Mouse (Mus musculus): ENCODE data around the gene Hirip3. TPM values are rescaled to one million over a fixed set of nuclear protein-coding genes. Genes with fewer than 3 reads are reported as not detected.

Hirip3 gene
- polyA plus RNA-seq, 1 experiment = 116 TPM

GRCm38 (mm10) chr7:126869780-126870519 lies 8.2 kb downstream of the Hirip3 start:
- no peak overlapping the region for H3K9ac ChIP-seq (ENCODE audit: low read depth, poor library complexity, severe bottlenecking)
- H3K9me3 ChIP-seq (replicated peaks; ENCODE audit: control insufficient read depth, insufficient read depth, low read length, poor library complexity, severe bottlenecking) = no peaks in the 10 kb centered on the region
- TF ChIP-seq EP300 (IDR thresholded peaks at IDR 0.05; ENCODE audit: insufficient read depth, low read depth, low read length) = no peak
- no peak for TF ChIP-seq CTCF (IDR thresholded peaks at IDR 0.05; ENCODE audit: low read depth, low read length)
- TF ChIP-seq POLR2A (IDR thresholded peaks at IDR 0.05; ENCODE audit: insufficient read depth, low read length) = no peak
- H3K27ac ChIP-seq (ENCODE audit: insufficient read depth, low read length) = no peak overlapping the region
- H3K36me3 ChIP-seq (ENCODE audit: control insufficient read depth, insufficient read depth, low read length, poor library complexity, severe bottlenecking) = peaks cover 38% of the 10 kb centered on the region
- no peaks in the 10 kb centered on the region for H3K27me3 ChIP-seq (ENCODE audit: control insufficient read depth, insufficient read depth, low read length, poor library complexity, severe bottlenecking)
- no peak overlapping the region for H3K4me3 ChIP-seq (ENCODE audit: low read depth, low read length)
- no peaks in the 10 kb centered on the region for H3K4me1 ChIP-seq (ENCODE audit: control insufficient read depth, insufficient read depth, low read length)

GRCm38 (mm10) chr7:126870520-126870891 lies 8.7 kb downstream of the Hirip3 start:
- no peak overlapping the region for H3K4me3 ChIP-seq (ENCODE audit: low read depth, low read length)
- TF ChIP-seq EP300 (IDR thresholded peaks at IDR 0.05; ENCODE audit: insufficient read depth, low read depth, low read length) (no peak), CTCF (IDR thresholded peaks at IDR 0.05; ENCODE audit: low read depth, low read length) (no peak), POLR2A (IDR thresholded peaks at IDR 0.05; ENCODE audit: insufficient read depth, low read length) (no peak)
- no peaks in the 10 kb centered on the region for H3K4me1 ChIP-seq (ENCODE audit: control insufficient read depth, insufficient read depth, low read length)
- no peak overlapping the region for H3K9ac ChIP-seq (ENCODE audit: low read depth, poor library complexity, severe bottlenecking)
- no peak overlapping the region for H3K27ac ChIP-seq (ENCODE audit: insufficient read depth, low read length)
- peaks cover 39% of the 10 kb centered on the region for H3K36me3 ChIP-seq (ENCODE audit: control insufficient read depth, insufficient read depth, low read length, poor library complexity, severe bottlenecking)
- H3K27me3 ChIP-seq (ENCODE audit: control insufficient read depth, insufficient read depth, low read length, poor library complexity, severe bottlenecking) = no peaks in the 10 kb centered on the region
- H3K9me3 ChIP-seq (replicated peaks; ENCODE audit: control insufficient read depth, insufficient read depth, low read length, poor library complexity, severe bottlenecking) = no peaks in the 10 kb centered on the region

- peaks cover 65% of the 10 kb centered on the region for H3K36me3 ChIP-seq (ENCODE audit: control insufficient read depth, insufficient read depth, low read length, poor library complexity, severe bottlenecking)
- no peak for TF ChIP-seq POLR2A (IDR thresholded peaks at IDR 0.05; ENCODE audit: insufficient read depth, low read length)
- no peak for TF ChIP-seq EP300 (IDR thresholded peaks at IDR 0.05; ENCODE audit: insufficient read depth, low read depth, low read length)
- TF ChIP-seq CTCF (IDR thresholded peaks at IDR 0.05; ENCODE audit: low read depth, low read length) = no peak
- no peaks in the 10 kb centered on the region for H3K9me3 ChIP-seq (replicated peaks; ENCODE audit: control insufficient read depth, insufficient read depth, low read length, poor library complexity, severe bottlenecking)
- peaks cover 2% of the 10 kb centered on the region for H3K4me1 ChIP-seq (ENCODE audit: control insufficient read depth, insufficient read depth, low read length)
- no peak overlapping the region for H3K27ac ChIP-seq (ENCODE audit: insufficient read depth, low read length)
- no peaks in the 10 kb centered on the region for H3K27me3 ChIP-seq (ENCODE audit: control insufficient read depth, insufficient read depth, low read length, poor library complexity, severe bottlenecking)
- no peak overlapping the region for H3K9ac ChIP-seq (ENCODE audit: low read depth, poor library complexity, severe bottlenecking)
- no peak overlapping the region for H3K4me3 ChIP-seq (ENCODE audit: low read depth, low read length)
These were observed 15.5 kb downstream of the Hirip3 start for GRCm38 (mm10) chr7:126877239-126877638.

- H3K4me1 ChIP-seq (ENCODE audit: control insufficient read depth, insufficient read depth, low read length) = peaks cover 4% of the 10 kb centered on the region
- H3K27ac ChIP-seq (ENCODE audit: insufficient read depth, low read length) = no peak overlapping the region
- TF ChIP-seq CTCF (IDR thresholded peaks at IDR 0.05; ENCODE audit: low read depth, low read length) (no peak), POLR2A (IDR thresholded peaks at IDR 0.05; ENCODE audit: insufficient read depth, low read length) (no peak), EP300 (IDR thresholded peaks at IDR 0.05; ENCODE audit: insufficient read depth, low read depth, low read length) (no peak)
- H3K9me3 ChIP-seq (replicated peaks; ENCODE audit: control insufficient read depth, insufficient read depth, low read length, poor library complexity, severe bottlenecking) = no peaks in the 10 kb centered on the region
- no peak overlapping the region for H3K9ac ChIP-seq (ENCODE audit: low read depth, poor library complexity, severe bottlenecking)
- no peaks in the 10 kb centered on the region for H3K27me3 ChIP-seq (ENCODE audit: control insufficient read depth, insufficient read depth, low read length, poor library complexity, severe bottlenecking)
- peaks cover 42% of the 10 kb centered on the region for H3K36me3 ChIP-seq (ENCODE audit: control insufficient read depth, insufficient read depth, low read length, poor library complexity, severe bottlenecking)
- H3K4me3 ChIP-seq (ENCODE audit: low read depth, low read length) = no peak overlapping the region
These were observed 19.3 kb downstream of the Hirip3 start for GRCm38 (mm10) chr7:126881040-126881439.

- Histone ChIP-seq H3K4me3 (ENCODE audit: low read depth, low read length) (peak overlapping the region; percentile 91), H3K9ac (ENCODE audit: low read depth, poor library complexity, severe bottlenecking) (peak overlapping the region; percentile 72), H3K27me3 (ENCODE audit: control insufficient read depth, insufficient read depth, low read length, poor library complexity, severe bottlenecking) (no peaks in the 10 kb centered on the region), H3K4me1 (ENCODE audit: control insufficient read depth, insufficient read depth, low read length) (peaks cover 4% of the 10 kb centered on the region), H3K9me3 (replicated peaks; ENCODE audit: control insufficient read depth, insufficient read depth, low read length, poor library complexity, severe bottlenecking) (no peaks in the 10 kb centered on the region), H3K36me3 (ENCODE audit: control insufficient read depth, insufficient read depth, low read length, poor library complexity, severe bottlenecking) (peaks cover 18% of the 10 kb centered on the region), H3K27ac (ENCODE audit: insufficient read depth, low read length) (no peak overlapping the region)
- TF ChIP-seq EP300 (IDR thresholded peaks at IDR 0.05; ENCODE audit: insufficient read depth, low read depth, low read length) (no peak), POLR2A (IDR thresholded peaks at IDR 0.05; ENCODE audit: insufficient read depth, low read length) (no peak), CTCF (IDR thresholded peaks at IDR 0.05; ENCODE audit: low read depth, low read length) (no peak)
These were observed 22.0 kb downstream of the Hirip3 start for GRCm38 (mm10) chr7:126883731-126884181.
